Mouse (Mus musculus): ENCODE results near the gene Ostc. TPM values are rescaled to one million over a fixed set of nuclear protein-coding genes. Genes with fewer than 3 reads are reported as not detected.

Ostc gene
- total RNA-seq (2014; fragmentation: Nextera tagmentation) (141 and 182 TPM in 2 replicates), total RNA-seq (2017) (238 and 252 TPM in 2 replicates), polyA plus RNA-seq (2012) (24.6 and 32.9 TPM in 2 replicates)

GRCm38 (mm10) chr3:130708967-130709924, at the start of gene Ostc:
Gene Ostc (minus strand): TSS chr3:130709444.
- DNase-seq (ENCODE audit: low spot score) (peak; percentile 86), ATAC-seq (ENCODE audit: extremely low read depth, insufficient number of reproducible peaks, low FRiP score, poor library complexity, severe bottlenecking) (peak; percentile 97)
- no peaks in the 10 kb centered on the region for H3K9me3 ChIP-seq (replicated peaks)
- H3K4me3 ChIP-seq (ENCODE audit: low read depth, low read length): peak within 1 kb of the TSS; percentile 84
- peaks cover 24% of the 10 kb centered on the region for H3K4me1 ChIP-seq (ENCODE audit: insufficient read depth, low read depth, low read length)
- no peaks in the 10 kb centered on the region for H3K27me3 ChIP-seq (ENCODE audit: insufficient read depth, low read length)
- peaks cover 19% of the 10 kb centered on the region for H3K36me3 ChIP-seq (replicated peaks)
- TF ChIP-seq GATA2 (IDR thresholded peaks at IDR 0.05; ENCODE audit: borderline replicate concordance, low read depth, low read length) (no peak), POLR2AphosphoS5 (IDR thresholded peaks at IDR 0.05; ENCODE audit: insufficient replicate concordance, low read depth, low read length) (no peak), GATA1 (IDR thresholded peaks at IDR 0.05; ENCODE audit: borderline replicate concordance, low read length) (no peak), TAL1 (conservative IDR thresholded peaks at IDR 0.05; ENCODE audit: low read depth, low read length) (no peak), CTCF (IDR thresholded peaks at IDR 0.05; ENCODE audit: low read depth, low read length) (no peak)

- Histone ChIP-seq H3K36me3 (replicated peaks) (no peaks in the 10 kb centered on the region), H3K4me1 (ENCODE audit: insufficient read depth, low read depth, low read length) (no peaks in the 10 kb centered on the region), H3K4me3 (ENCODE audit: low read depth, low read length) (no peak overlapping the region), H3K27me3 (ENCODE audit: insufficient read depth, low read length) (no peaks in the 10 kb centered on the region; the same call in 1 of the 2 replicates), H3K9me3 (replicated peaks) (peaks cover 12% of the 10 kb centered on the region)
- ATAC-seq (ENCODE audit: extremely low read depth, insufficient number of reproducible peaks, low FRiP score, poor library complexity, severe bottlenecking) (no peak), DNase-seq (ENCODE audit: low spot score) (no peak)
- no peak for TF ChIP-seq TAL1 (conservative IDR thresholded peaks at IDR 0.05; ENCODE audit: low read depth, low read length)
- TF ChIP-seq POLR2AphosphoS5 (IDR thresholded peaks at IDR 0.05; ENCODE audit: insufficient replicate concordance, low read depth, low read length): no peak
- TF ChIP-seq GATA2 (IDR thresholded peaks at IDR 0.05; ENCODE audit: borderline replicate concordance, low read depth, low read length): no peak
These were observed 49.1 kb upstream of the Ostc start for GRCm38 (mm10) chr3:130758157-130758841.

GRCm38 (mm10) chr3:130757117-130757852, 48.0 kb upstream of the Ostc start:
- Histone ChIP-seq H3K36me3 (replicated peaks) (no peaks in the 10 kb centered on the region), H3K9me3 (replicated peaks) (peaks cover 12% of the 10 kb centered on the region), H3K27me3 (ENCODE audit: insufficient read depth, low read length) (no peaks in the 10 kb centered on the region; the same call in 1 of the 2 replicates), H3K4me1 (ENCODE audit: insufficient read depth, low read depth, low read length) (no peaks in the 10 kb centered on the region), H3K4me3 (ENCODE audit: low read depth, low read length) (no peak overlapping the region)
- TF ChIP-seq TAL1 (conservative IDR thresholded peaks at IDR 0.05; ENCODE audit: low read depth, low read length): no peak
- TF ChIP-seq POLR2AphosphoS5 (IDR thresholded peaks at IDR 0.05; ENCODE audit: insufficient replicate concordance, low read depth, low read length): no peak
- TF ChIP-seq CTCF (IDR thresholded peaks at IDR 0.05; ENCODE audit: low read depth, low read length): no peak
- no peak for TF ChIP-seq GATA2 (IDR thresholded peaks at IDR 0.05; ENCODE audit: borderline replicate concordance, low read depth, low read length)
- TF ChIP-seq GATA1 (IDR thresholded peaks at IDR 0.05; ENCODE audit: borderline replicate concordance, low read length): no peak
- ATAC-seq (ENCODE audit: extremely low read depth, insufficient number of reproducible peaks, low FRiP score, poor library complexity, severe bottlenecking) (no peak), DNase-seq (ENCODE audit: low spot score) (no peak)

GRCm38 (mm10) chr3:130749206-130749605, 40.0 kb upstream of the Ostc start:
- no peaks in the 10 kb centered on the region for H3K9me3 ChIP-seq (replicated peaks)
- no peak for ATAC-seq (ENCODE audit: extremely low read depth, insufficient number of reproducible peaks, low FRiP score, poor library complexity, severe bottlenecking)
- TF ChIP-seq GATA1 (IDR thresholded peaks at IDR 0.05; ENCODE audit: borderline replicate concordance, low read length) (no peak), GATA2 (IDR thresholded peaks at IDR 0.05; ENCODE audit: borderline replicate concordance, low read depth, low read length) (no peak), POLR2AphosphoS5 (IDR thresholded peaks at IDR 0.05; ENCODE audit: insufficient replicate concordance, low read depth, low read length) (no peak)

GRCm38 (mm10) chr3:130746673-130747619, 37.7 kb upstream of the Ostc start:
- DNase-seq (ENCODE audit: low spot score): no peak
- no peaks in the 10 kb centered on the region for H3K4me1 ChIP-seq (ENCODE audit: insufficient read depth, low read depth, low read length)
- no peak for ATAC-seq (ENCODE audit: extremely low read depth, insufficient number of reproducible peaks, low FRiP score, poor library complexity, severe bottlenecking)
- H3K36me3 ChIP-seq (replicated peaks): no peaks in the 10 kb centered on the region
- H3K4me3 ChIP-seq (ENCODE audit: low read depth, low read length): no peak overlapping the region
- H3K9me3 ChIP-seq (replicated peaks): no peaks in the 10 kb centered on the region
- H3K27me3 ChIP-seq (ENCODE audit: insufficient read depth, low read length): no peaks in the 10 kb centered on the region
- TF ChIP-seq CTCF (IDR thresholded peaks at IDR 0.05; ENCODE audit: low read depth, low read length): no peak
- no peak for TF ChIP-seq GATA1 (IDR thresholded peaks at IDR 0.05; ENCODE audit: borderline replicate concordance, low read length)
- TF ChIP-seq POLR2AphosphoS5 (IDR thresholded peaks at IDR 0.05; ENCODE audit: insufficient replicate concordance, low read depth, low read length): no peak
- TF ChIP-seq TAL1 (conservative IDR thresholded peaks at IDR 0.05; ENCODE audit: low read depth, low read length): no peak
- no peak for TF ChIP-seq GATA2 (IDR thresholded peaks at IDR 0.05; ENCODE audit: borderline replicate concordance, low read depth, low read length)

More at GRCm38 (mm10) chr3:130749206-130749605, 40.0 kb upstream of the Ostc start:
- no peaks in the 10 kb centered on the region for H3K36me3 ChIP-seq (replicated peaks)
- no peaks in the 10 kb centered on the region for H3K4me1 ChIP-seq (ENCODE audit: insufficient read depth, low read depth, low read length)
- H3K27me3 ChIP-seq (ENCODE audit: insufficient read depth, low read length): no peaks in the 10 kb centered on the region
- no peak for DNase-seq (ENCODE audit: low spot score)
- no peak overlapping the region for H3K4me3 ChIP-seq (ENCODE audit: low read depth, low read length)
